Mouse (Mus musculus) adrenal gland, postnatal 25 days (tissue): ENCODE measurements around the gene Cacna1e. TPM values are rescaled to one million over a fixed set of nuclear protein-coding genes. Genes with fewer than 3 reads are reported as not detected.
A peak's percentile ranks its signal among the peaks of the same experiment; 100 is the strongest.

Experiments used
- DNase-seq: peaks from one replicate; pipeline ENCODE4 v3.0.0; 2021; ENCODE audit warnings: mixed read lengths
- total RNA-seq: library from RNA; stranded (reverse); gene quantifications from 2 replicates; pipeline ENCODE4 v1.2.3, GENCODE M21; 2021

Gene Cacna1e
- total RNA-seq, 1 experiment from 2014 or later = 0.15 TPM

- DNase-seq = no peak
These were observed 383.4 kb downstream of the Cacna1e start for GRCm38 (mm10) chr1:154500869-154501268.

DNA sequence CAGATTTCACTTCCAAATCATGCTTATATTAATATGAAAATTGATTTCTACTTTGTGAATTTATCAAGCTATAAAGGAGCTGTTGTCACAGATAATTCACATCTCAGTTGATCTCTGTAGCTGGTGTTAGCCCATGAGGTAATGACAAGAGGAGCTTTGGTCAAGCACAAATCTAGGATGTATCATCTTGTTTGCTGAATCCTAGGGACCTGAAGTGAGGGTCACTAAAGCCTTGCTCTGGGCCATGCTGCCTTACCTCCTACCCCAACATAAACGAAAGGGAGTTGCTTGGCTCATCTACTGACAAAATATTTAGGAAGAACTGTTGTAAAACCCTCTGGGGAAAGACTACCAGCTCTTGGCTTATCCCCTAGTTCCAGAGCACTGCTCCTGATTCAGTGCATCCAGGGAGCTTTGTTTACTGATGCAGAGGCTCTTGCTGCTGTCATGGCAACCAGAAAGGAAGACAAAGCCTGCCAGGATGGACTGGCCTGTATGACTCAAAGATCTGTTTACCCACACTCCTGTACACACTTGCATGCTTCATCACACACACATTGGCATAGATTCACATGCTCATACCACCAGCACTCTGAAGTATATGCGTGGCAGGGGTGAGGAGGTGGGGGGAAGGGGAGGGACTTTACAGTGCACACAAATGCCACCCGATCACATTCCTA lies 384.0 kb downstream of the Cacna1e start:
- DNase-seq = no peak

GRCm38 (mm10) chr1:154498821-154499220 lies 385.5 kb downstream of the Cacna1e start:
- no peak for DNase-seq

DNA sequence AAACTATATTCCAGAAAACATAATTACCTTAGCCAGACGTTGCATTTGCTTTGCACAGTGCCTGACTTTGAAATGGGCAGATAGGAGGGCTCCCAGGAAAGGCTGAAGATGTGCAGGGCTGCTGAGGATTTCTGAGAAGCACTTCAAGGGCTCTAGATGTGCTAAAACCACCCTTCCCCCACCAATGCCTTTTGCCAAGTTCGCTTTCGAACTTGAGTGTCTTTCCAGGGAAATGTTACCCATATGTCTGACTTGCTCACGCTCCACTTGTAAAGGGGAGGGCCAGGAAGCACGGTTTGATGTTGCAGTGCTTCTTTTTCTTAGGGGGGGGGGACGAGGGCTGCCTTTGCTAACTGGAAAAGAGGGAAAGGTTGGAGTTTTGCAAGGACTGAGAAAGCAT lies 393.2 kb downstream of the Cacna1e start:
- DNase-seq = no peak

DNA sequence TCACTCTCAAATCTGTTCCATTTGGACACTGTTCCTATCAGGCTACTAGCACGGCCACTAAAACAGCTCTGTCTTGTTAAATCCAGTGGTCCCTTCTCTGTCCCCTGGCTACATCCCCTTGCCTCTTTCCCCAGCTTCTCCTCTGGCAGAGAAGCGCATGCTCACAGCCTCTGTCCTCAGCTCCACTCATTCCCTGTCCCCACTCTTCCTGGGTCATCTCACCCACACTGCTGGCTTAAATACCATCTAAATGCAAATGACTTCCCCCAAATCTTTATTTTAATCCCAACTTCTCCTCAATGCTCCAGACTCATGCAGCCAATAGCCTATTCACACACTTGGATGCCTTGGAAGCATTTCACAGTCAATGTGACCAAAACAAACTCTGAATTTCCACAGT lies 407.6 kb downstream of the Cacna1e start:
- DNase-seq = no peak

- DNase-seq = no peak
These were observed 408.6 kb downstream of the Cacna1e start for GRCm38 (mm10) chr1:154475706-154476105.

GRCm38 (mm10) chr1:154474156-154474555 lies 410.1 kb downstream of the Cacna1e start:
- no peak for DNase-seq

DNA sequence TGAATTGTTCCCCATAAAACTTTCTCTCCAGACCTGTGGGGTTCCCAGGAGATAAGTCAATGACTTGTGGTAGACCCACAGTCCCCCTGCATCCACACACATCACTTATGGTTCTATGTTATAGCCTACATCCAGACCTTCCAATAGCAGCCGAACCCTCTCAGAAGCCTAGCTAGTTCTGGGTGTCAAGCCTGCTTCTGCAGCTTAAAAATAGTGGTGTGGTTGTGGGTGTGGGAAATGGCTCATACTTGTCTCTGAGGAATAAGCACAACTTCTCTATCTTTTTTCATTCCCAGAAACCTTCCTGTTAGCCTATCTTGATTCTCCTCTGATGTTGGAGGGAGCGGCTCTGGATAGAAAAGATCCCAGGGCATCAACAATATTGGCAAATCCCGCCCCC lies 417.0 kb downstream of the Cacna1e start:
- no peak for DNase-seq

DNA sequence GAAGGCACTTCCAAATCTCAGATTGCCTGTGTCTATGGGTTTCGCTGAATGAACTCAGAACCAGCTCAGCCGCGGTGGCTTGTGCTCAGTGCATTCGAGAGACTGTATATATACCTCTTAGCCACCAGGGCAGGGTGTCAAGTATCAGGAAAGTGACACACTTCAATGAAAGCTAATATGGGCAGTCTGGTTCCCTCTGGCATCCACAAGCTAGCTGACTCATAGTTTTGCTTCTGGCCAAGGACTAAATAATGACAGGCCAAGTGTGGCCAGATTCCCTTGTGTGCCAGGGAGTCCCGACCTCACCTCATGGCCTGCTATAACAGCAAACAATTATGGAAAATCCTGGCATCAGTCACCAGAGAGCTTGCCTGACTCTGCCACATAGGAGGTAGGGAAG lies 422.8 kb downstream of the Cacna1e start:
- no peak for DNase-seq

DNA sequence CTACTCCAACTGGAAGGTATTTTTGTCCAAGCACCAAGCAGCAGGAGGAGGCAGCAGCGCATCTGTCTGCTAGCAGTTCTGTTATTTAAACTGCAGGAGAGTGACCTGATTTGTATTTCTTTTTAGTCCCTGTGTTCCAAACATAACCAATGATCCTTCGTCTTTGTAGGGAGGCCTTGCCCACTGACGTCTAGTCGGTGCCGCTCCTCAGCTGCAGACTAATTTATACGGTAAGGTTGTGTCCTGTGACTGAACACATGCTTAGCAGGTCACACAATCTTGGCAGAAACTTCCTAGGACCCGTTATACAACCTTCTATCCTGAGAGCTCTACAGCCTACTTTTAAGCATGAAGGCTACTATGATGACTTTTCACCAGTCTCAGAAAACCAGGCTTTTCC lies 424.2 kb downstream of the Cacna1e start:
- no peak for DNase-seq

GRCm38 (mm10) chr1:154458601-154459000 lies 425.7 kb downstream of the Cacna1e start:
- no peak for DNase-seq

GRCm38 (mm10) chr1:154450799-154451198 lies 433.5 kb downstream of the Cacna1e start:
- DNase-seq = no peak

DNA sequence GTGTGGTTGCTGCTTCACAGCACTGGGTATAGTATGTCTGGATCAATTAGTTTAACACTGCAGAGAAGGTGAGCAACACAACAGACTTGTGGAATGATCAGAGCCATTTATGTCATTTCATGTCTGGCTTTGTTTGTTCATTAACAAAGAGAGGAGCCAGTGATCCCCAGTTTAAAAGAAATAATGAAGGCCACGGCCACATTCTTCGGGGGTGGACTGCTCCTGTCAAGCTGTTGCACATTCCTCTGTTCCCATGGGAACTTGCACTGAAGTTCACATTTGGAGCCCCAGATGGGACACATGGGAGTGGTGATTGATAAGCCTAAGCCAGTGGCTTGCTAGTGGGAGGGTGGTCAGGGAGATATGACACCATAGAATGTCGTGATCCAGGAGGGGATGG lies 437.8 kb downstream of the Cacna1e start:
- no peak for DNase-seq

GRCm38 (mm10) chr1:154433520-154433919 lies 450.8 kb downstream of the Cacna1e start:
- DNase-seq = no peak

GRCm38 (mm10) chr1:154433112-154433511 lies 451.2 kb downstream of the Cacna1e start:
- DNase-seq = no peak

- no peak for DNase-seq
These were observed 456.0 kb downstream of the Cacna1e start for GRCm38 (mm10) chr1:154428276-154428675.

DNA sequence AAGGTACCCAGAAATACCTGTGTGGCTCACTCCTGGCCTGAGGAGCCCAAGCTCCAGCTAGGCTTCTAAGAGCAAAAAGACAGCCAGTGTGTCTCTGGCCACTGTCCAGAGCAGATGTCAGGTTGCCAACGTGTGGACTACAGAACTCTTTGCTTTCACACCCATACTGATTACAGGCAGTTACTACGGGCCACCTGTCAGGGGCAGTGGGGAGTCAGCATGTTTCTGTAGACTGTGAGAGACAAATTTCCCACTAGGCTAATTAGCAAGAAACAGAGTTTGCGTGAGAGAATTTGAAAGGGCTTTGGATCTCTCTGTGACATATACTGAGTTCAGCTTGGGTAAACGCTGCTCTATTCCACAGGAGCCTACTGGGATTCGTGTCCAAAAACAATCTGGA lies 466.0 kb downstream of the Cacna1e start:
- peak; percentile 9 for DNase-seq

- DNase-seq = no peak
These were observed 467.7 kb downstream of the Cacna1e start for GRCm38 (mm10) chr1:154416384-154417155.

GRCm38 (mm10) chr1:154415826-154416225 lies 468.5 kb downstream of the Cacna1e start:
- no peak for DNase-seq

DNA sequence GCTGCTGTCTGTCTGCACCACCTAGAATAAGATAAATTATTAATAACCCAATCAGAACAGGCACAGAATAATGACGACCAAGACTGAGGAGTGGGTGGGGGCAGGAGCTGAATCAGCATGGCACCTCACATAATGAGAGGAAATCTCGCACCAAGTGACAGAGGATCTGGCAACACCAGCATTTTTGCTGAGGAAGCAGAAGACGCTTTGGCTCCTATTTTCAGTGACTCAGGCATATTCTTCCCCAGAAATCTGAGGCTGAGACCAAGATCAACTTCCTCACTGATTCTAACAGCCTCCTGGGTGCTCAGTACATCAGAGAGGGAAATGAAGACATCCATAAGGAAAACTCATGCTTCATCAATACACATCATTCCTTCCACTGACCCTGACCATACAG lies 471.2 kb downstream of the Cacna1e start:
- no peak for DNase-seq

GRCm38 (mm10) chr1:154409051-154409450 lies 475.2 kb downstream of the Cacna1e start:
- DNase-seq = no peak

GRCm38 (mm10) chr1:154391979-154392378 lies 492.3 kb downstream of the Cacna1e start:
- no peak for DNase-seq
